Comparison of ENCODE assay signal across 8 mouse cellular contexts in genomic region chr14:29178695-29179396, GRCm38 (mm10).
DNase-seq lines count a peak whose midpoint lies in the region; ATAC-seq and TF ChIP-seq lines count a peak whose summit lies in the region.

No protein-coding gene starts in this region.

- 45% methylated on average over 15 of the region's 15 CpGs for WGBS in heart, embryonic 11.5 days (ENCODE audit: insufficient replicate concordance)
- WGBS in hindbrain, embryonic 16.5 days, result 10% methylated on average over 15 of the region's 15 CpGs
- WGBS in midbrain, embryonic 12.5 days, result 6% methylated on average over 15 of the region's 15 CpGs

- H3K4me1 ChIP-seq in heart, embryonic 11.5 days (ENCODE audit: control insufficient read depth, insufficient read depth, low read length), result peaks cover 6% of the 10 kb centered on the region
- H3K4me1 ChIP-seq in embryonic fibroblast, embryonic 13.5 days (ENCODE audit: control insufficient read depth, insufficient read depth, low read length), result peaks cover 6% of the 10 kb centered on the region; the same call in 1 of the 2 replicates
- peaks cover 12% of the 10 kb centered on the region for H3K4me1 ChIP-seq in hindbrain, embryonic 16.5 days (ENCODE audit: control insufficient read depth, insufficient read depth, low read depth, low read length)
- H3K4me1 ChIP-seq in midbrain, embryonic 12.5 days, result peaks cover 14% of the 10 kb centered on the region

- no peaks in the 10 kb centered on the region for H3K36me3 ChIP-seq in heart, embryonic 11.5 days (ENCODE audit: control insufficient read depth, insufficient read depth, low read length)
- no peaks in the 10 kb centered on the region for H3K36me3 ChIP-seq in hindbrain, embryonic 16.5 days (ENCODE audit: control insufficient read depth, insufficient read depth, low read length)
- H3K36me3 ChIP-seq in midbrain, embryonic 12.5 days, result no peaks in the 10 kb centered on the region

- no peaks in the 10 kb centered on the region for H3K9me3 ChIP-seq in heart, embryonic 11.5 days (replicated peaks; ENCODE audit: control insufficient read depth, low read length)
- no peaks in the 10 kb centered on the region for H3K9me3 ChIP-seq in hindbrain, embryonic 16.5 days (ENCODE audit: control insufficient read depth, low read length)
- no peaks in the 10 kb centered on the region for H3K9me3 ChIP-seq in midbrain, embryonic 12.5 days

- TF ChIP-seq POLR2A in embryonic fibroblast, embryonic 13.5 days (IDR thresholded peaks at IDR 0.05; ENCODE audit: low read depth, low read length), result no peak

- H3K4me2 ChIP-seq in heart, embryonic 11.5 days, result peak overlapping the region; percentile 27
- H3K4me2 ChIP-seq in hindbrain, embryonic 16.5 days (ENCODE audit: low read length), result peak overlapping the region; percentile 28
- H3K4me2 ChIP-seq in midbrain, embryonic 12.5 days (replicated peaks), result peak overlapping the region; percentile 17; the same call in 1 of the 2 replicates

- no peak for TF ChIP-seq CTCF in embryonic fibroblast, embryonic 13.5 days (IDR thresholded peaks at IDR 0.05; ENCODE audit: borderline replicate concordance, insufficient read depth, low read length)

- intact Hi-C loops in heart, postnatal 25 days (cut with DNase I), result no loop called here

- peak overlapping the region; percentile 0; the same call in 1 of the 2 replicates for H3K27ac ChIP-seq in heart, embryonic 11.5 days (ENCODE audit: low read depth, low read length)
- H3K27ac ChIP-seq in embryonic fibroblast, embryonic 13.5 days (ENCODE audit: insufficient read depth, low read length), result peak overlapping the region; percentile 34; the same call in 1 of the 2 replicates
- H3K27ac ChIP-seq in hindbrain, embryonic 16.5 days (ENCODE audit: low read depth, low read length), result peak overlapping the region; percentile 42; the same call in 1 of the 2 replicates
- H3K27ac ChIP-seq in midbrain, embryonic 12.5 days (replicated peaks), result peak overlapping the region; percentile 60

- H3K4me3 ChIP-seq in heart, embryonic 11.5 days (ENCODE audit: low read depth, low read length), result no peak overlapping the region
- no peak overlapping the region for H3K4me3 ChIP-seq in embryonic fibroblast, embryonic 13.5 days (ENCODE audit: insufficient read depth, low read length)
- H3K4me3 ChIP-seq in hindbrain, embryonic 16.5 days (ENCODE audit: low read length), result no peak overlapping the region
- no peak overlapping the region for H3K4me3 ChIP-seq in midbrain, embryonic 12.5 days

- ATAC-seq in heart, embryonic 11.5 days (replicated peaks; ENCODE audit: insufficient number of reproducible peaks, low FRiP score, low TSS enrichment), result 0 out of 2 replicates have a peak, but pooled peaks have one; percentile 63
- ATAC-seq in hindbrain, embryonic 16.5 days, result peak; percentile 94
- ATAC-seq in midbrain, embryonic 12.5 days (ENCODE audit: low FRiP score, low read depth), result peak; percentile 84

- DNase-seq in heart, postnatal 25 days (ENCODE audit: low spot score), result no peak
- no peak for DNase-seq in thymus, postnatal 25 days
- no peak for DNase-seq in urinary bladder, adult 2 months (ENCODE audit: low spot score)
- no peak for DNase-seq in cerebellum, adult 11-12 months

- H3K27me3 ChIP-seq in heart, embryonic 11.5 days (ENCODE audit: control insufficient read depth, insufficient read depth, low read length), result no peaks in the 10 kb centered on the region
- H3K27me3 ChIP-seq in hindbrain, embryonic 16.5 days (replicated peaks; ENCODE audit: control insufficient read depth, insufficient read depth, low read length), result no peaks in the 10 kb centered on the region
- 0 out of 2 replicates have a peak, but pooled peaks cover 3% of the 10 kb centered on the region for H3K27me3 ChIP-seq in midbrain, embryonic 12.5 days

- no peak overlapping the region for H3K9ac ChIP-seq in heart, embryonic 11.5 days (ENCODE audit: low read depth, low read length)
- H3K9ac ChIP-seq in hindbrain, embryonic 16.5 days (ENCODE audit: low read depth, low read length), result no peak overlapping the region
- H3K9ac ChIP-seq in midbrain, embryonic 12.5 days (replicated peaks), result no peak overlapping the region

Comparison
In these comparisons a context has a peak if more than half of its experiments do, and no peak if none do; other contexts are left out.
1. H3K27ac ChIP-seq: peak in every context shown above with its lines; median percentile 60 in midbrain, embryonic 12.5 days; 42 in hindbrain, embryonic 16.5 days; 34 in embryonic fibroblast, embryonic 13.5 days; 0 in heart, embryonic 11.5 days.